Mouse (Mus musculus): ENCODE data around the gene Myh7b.

- TF ChIP-seq POLR2A (IDR thresholded peaks at IDR 0.05; ENCODE audit: borderline replicate concordance, extremely low read depth, insufficient read depth, insufficient read length, poor library complexity, severe bottlenecking) (no peak), CTCF (IDR thresholded peaks at IDR 0.05; ENCODE audit: borderline replicate concordance, extremely low read depth, insufficient read depth, insufficient read length) (no peak)
Observed at GRCm38 (mm10) chr2:155590876-155591275, 20.1 kb upstream of the Myh7b start.
